Mouse (Mus musculus) left cerebral cortex, adult 2 months (tissue): ENCODE measurements around the gene Hist1h2ak. TPM values are rescaled to one million over a fixed set of nuclear protein-coding genes. Genes with fewer than 3 reads are reported as not detected.
A peak's percentile ranks its signal among the peaks of the same experiment; 100 is the strongest.
"Not testable (repeated sequence)": the region's sequence is repeated elsewhere in the genome, so short reads cannot be mapped to it uniquely, and the experiment has no call there.

ENCODE experiments used
- DNase-seq, 2 experiments: peaks; one replicate each; pipeline ENCODE4 v3.0.0; 2021 to 2022; ENCODE audit warnings: low spot score in 2 of 2, mixed read lengths in 1 of 2; ENCODE audit errors: extremely low spot score in 1 of 2
- H3K27ac ChIP-seq: fragments of 200-600 bp; 2 replicates; pipeline ENCODE4 v1.8.1; 2022
- H3K4me3 ChIP-seq: fragments of 200-600 bp; 2 replicates; pipeline ENCODE4 v1.8.1; 2022
- CTCF ChIP-seq: fragments of 200-600 bp; IDR thresholded peaks from 2 replicates; pipeline ENCODE4 v1.8.1; 2022; ENCODE audit warnings: antibody characterized with exemption, mild to moderate bottlenecking, moderate library complexity
- intact Hi-C: fragments of 180-260 bp; cut with DNase I; formaldehyde crosslinking; loops from one replicate; pipeline ENCODE4 v1.15.1; 2025
- total RNA-seq, 2 experiments: library from RNA; stranded (reverse); gene quantifications; 2 replicates each; pipeline ENCODE4 v1.2.3; 2021

The Hist1h2ak gene
- total RNA-seq, 2 experiments from 2014 or later: 13.2 to 13.5 TPM

GRCm38 (mm10) chr13:21783734-21784161 lies 30.1 kb upstream of the Hist1h2ak start:
- intact Hi-C loops: loop anchor here (10.0 kb wide), 3 partner anchors 1801 to 1911 kb away; partner anchors contain the start of genes Hist1h1e, Hist1h1t, Hist1h2be and Hist1h4c
- TF ChIP-seq CTCF: no peak
- Histone ChIP-seq H3K27ac (no peak overlapping the region), H3K4me3 (peak overlapping the region; percentile 48)
- peak in 1 of 2 experiments; percentile 13 for DNase-seq

GRCm38 (mm10) chr13:21783255-21783617 lies 29.6 kb upstream of the Hist1h2ak start, which contains the start of gene Hist1h3i:
Gene Hist1h3i (minus strand): TSS chr13:21783370.
- intact Hi-C loops: loop anchor here (10.0 kb wide), 3 partner anchors 1802 to 1912 kb away; partner anchors contain the start of genes Hist1h1e, Hist1h1t, Hist1h2be and Hist1h4c

GRCm38 (mm10) chr13:21782361-21783254 lies 29.0 kb upstream of the Hist1h2ak start:
- peak; percentile 14 to 21 for DNase-seq
- Histone ChIP-seq H3K27ac (peak overlapping the region; percentile 82), H3K4me3 (peak overlapping the region; percentile 48)
- intact Hi-C loops: loop anchor here (10.0 kb wide), 3 partner anchors 1802 to 1912 kb away; partner anchors contain the start of genes Hist1h1e, Hist1h1t, Hist1h2be and Hist1h4c

More at GRCm38 (mm10) chr13:21783255-21783617, 29.6 kb upstream of the Hist1h2ak start, which contains the start of gene Hist1h3i:
- H3K4me3 ChIP-seq: peak within 1 kb of the TSS; percentile 48
- no peak for TF ChIP-seq CTCF
- peak; percentile 50 to 71 for DNase-seq
- peak within 1 kb of the TSS; percentile 82 for H3K27ac ChIP-seq

DNA sequence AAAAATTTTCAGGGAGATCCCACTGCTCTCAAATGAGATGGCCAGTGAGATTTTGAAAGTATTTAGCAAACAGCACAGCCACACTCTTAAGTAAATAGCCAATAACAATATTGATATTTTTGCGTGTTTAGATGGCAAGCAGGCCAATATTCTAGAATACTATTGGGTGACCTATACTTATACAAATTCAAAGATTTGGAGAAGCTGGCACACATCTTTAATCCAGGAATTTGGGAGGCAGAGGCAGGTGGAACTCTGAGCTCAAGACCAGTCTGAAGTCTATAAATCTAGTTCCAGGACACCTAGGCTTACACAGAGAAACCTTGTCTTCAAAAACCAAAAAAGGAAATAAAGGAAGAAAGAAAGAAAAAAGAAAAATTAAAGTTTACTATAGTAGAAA lies 28.0 kb upstream of the Hist1h2ak start:
- intact Hi-C loops: loop anchor here (2.0 to 10.0 kb wide), 4 partner anchors 29 to 1913 kb away; partner anchors contain the start of genes Hist1h1e, Hist1h1t, Hist1h2ak and Hist1h2be
- no peak overlapping the region for H3K4me3 ChIP-seq
- TF ChIP-seq CTCF: no peak

DNA sequence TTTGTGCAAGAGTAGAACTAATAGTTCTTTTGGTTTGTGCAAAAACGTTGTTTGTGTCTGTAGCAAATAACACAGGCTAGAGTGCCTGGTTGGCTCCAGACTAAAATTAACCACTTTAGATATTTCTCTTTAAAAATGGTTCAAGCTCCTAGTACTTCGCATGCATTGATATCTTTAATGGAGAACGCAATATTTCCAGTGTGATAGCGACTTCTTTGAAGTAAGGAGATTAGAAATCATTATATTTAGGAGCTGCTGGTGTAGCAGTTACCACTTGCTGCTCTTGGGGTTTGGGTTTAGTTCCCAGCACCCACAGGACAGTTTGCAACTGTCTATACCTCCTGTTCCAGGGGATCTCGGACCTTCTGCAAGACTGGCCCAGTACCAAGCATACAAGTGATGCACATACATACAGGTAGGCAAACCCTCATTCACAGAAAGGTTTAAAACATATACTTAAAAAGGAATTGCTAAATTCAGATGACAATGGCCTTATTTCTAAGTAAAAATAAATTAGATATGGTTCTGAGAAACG lies 27.5 kb upstream of the Hist1h2ak start:
- intact Hi-C loops: loop anchor here (2.0 to 10.0 kb wide), 4 partner anchors 28 to 1914 kb away; partner anchors contain the start of genes Hist1h1e, Hist1h1t, Hist1h2ak and Hist1h2be
- Histone ChIP-seq H3K4me3 (no peak overlapping the region; the same call in 1 of the 2 replicates), H3K27ac (no peak overlapping the region)
- DNase-seq: no peak
- no peak for TF ChIP-seq CTCF

More for the DNA sequence above, 28.0 kb upstream of the Hist1h2ak start:
- H3K27ac ChIP-seq: no peak overlapping the region
- DNase-seq: no peak

DNA sequence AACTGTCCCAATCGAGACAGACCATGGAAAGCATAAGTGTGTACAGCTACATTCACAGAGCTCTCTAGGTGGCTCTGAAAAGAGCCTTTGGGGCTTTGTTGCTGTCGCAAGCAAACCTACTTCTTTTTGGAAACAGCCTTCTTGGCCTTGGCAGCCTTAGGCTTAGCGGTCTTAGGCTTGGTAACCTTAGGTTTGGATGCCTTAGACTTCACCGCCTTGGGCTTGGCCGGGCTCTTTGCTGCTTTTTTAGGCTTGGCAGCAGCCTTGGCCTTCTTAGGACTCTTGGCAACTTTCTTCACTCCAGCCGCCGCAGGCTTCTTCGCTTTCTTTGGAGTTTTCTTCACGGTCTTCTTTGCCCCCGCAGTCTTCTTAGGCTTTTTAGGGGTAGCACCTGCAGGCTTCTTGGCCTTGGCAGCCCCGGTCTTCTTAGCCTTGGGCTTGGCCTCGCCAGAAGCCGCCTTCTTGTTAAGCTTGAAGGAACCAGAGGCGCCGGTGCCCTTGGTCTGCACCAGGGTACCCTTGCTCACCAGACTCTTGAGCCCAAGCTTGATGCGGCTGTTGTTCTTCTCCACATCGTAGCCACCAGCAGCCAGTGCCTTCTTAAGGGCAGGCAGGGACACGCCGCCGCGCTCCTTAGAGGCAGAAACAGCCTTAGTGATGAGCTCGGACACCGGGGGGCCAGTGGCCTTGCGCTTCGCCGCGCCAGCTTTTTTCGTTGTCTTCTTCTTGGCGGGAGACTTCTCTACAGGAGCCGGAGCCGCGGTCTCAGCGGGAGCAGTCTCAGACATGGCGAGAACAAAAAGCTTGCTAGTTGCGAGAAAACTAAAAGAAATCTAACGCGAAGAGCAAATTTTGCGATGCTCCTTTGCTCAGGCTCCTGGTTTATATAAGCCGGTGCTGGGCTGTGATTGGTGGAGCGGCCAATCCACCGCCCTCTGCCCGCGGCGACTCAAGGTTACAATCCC lies 26.4 kb upstream of the Hist1h2ak start, which contains the start of gene Hist1h1b:
Gene Hist1h1b (minus strand): TSS at position 859 of the 965 bp plus-strand sequence.
- Histone ChIP-seq H3K27ac (peak within 1 kb of the TSS; percentile 89), H3K4me3 (peak within 1 kb of the TSS; percentile 57)
- no peak for TF ChIP-seq CTCF
- peak; percentile 53 to 69 for DNase-seq
- intact Hi-C loops: loop anchor here (2.0 to 10.0 kb wide), 5 partner anchors 27 to 1915 kb away; partner anchors contain the start of genes Hist1h1e, Hist1h1t, Hist1h2ak and Hist1h2be

DNA sequence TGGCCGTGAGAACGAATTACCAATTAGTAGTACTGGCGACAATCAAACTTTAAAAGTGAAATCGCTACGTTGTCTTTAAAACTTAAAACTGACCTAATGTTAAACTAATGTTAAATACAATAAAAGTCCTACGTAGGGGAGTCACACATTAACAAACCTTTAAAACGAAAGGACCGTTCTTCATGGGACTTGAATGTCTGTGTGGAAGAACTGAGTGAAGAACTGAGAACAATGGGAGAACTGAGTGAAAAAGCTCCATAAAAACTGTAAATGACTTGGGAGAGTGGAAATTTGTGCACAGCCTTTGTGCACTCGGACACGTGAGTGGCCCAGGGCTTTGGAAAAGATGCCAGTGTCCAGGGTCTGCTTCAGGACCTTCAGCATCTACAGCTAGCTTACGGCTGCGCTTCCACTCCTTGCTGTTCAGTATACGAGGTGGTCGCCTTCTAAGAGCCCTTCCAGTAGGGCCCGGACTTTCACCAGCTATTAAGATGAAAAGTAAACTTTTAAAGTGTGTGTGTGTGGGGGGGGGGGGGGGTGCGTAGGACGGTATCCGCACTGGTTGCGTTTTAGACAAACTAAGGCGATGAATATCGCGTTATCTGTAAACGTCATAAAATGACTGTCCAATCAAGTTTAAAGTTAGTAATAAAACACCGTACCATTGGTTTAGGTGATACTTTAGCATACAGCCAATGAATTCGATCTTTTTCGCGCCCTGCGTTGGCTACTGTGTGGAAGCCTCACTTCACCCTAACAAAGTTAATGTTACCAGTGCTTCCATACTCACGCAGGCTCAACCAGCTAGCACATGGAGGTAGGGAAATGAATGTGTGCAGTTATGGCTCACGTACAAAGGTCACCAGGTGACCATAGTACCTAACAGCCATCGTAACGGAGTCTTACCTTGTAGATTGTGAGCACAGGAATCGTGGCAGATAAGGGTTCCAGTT lies 25.5 kb upstream of the Hist1h2ak start:
- Histone ChIP-seq H3K4me3 (peak overlapping the region; percentile 57), H3K27ac (peak overlapping the region; percentile 71; the same call in 1 of the 2 replicates)
- TF ChIP-seq CTCF: no peak
- intact Hi-C loops: loop anchor here (2.0 kb wide), 1 partner anchor 56 kb away; the partner anchor contains the start of gene Hist1h2bm
- peak; percentile 45 to 58 for DNase-seq

DNA sequence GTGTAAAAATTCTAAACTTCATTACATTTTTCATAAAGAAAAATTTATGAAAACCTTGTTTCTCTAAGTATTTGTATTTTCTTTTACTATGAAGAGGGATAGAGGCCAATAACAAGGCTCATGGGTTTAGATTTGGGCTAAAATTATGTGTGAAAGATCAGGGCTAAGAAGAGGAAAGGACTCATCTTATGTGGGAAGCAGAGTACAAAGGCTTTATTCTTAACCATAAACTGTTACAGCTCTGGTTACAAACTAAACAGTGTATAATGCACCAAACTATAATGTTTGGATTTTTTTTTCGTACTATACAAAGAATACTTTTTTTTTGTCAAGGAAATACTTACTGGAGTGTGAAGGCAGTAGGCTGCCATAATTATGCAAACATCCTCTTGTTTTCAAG lies 2.1 kb upstream of the Hist1h2ak start:
- no peak overlapping the region for H3K4me3 ChIP-seq
- no peak for TF ChIP-seq CTCF
- no peak for DNase-seq
- intact Hi-C loops: loop anchor here (10.0 kb wide), 2 partner anchors 289 to 1939 kb away; partner anchors contain the start of genes Hist1h1t, Hist1h2ag, Hist1h2bj and Hist1h4c
- H3K27ac ChIP-seq: no peak overlapping the region

DNA sequence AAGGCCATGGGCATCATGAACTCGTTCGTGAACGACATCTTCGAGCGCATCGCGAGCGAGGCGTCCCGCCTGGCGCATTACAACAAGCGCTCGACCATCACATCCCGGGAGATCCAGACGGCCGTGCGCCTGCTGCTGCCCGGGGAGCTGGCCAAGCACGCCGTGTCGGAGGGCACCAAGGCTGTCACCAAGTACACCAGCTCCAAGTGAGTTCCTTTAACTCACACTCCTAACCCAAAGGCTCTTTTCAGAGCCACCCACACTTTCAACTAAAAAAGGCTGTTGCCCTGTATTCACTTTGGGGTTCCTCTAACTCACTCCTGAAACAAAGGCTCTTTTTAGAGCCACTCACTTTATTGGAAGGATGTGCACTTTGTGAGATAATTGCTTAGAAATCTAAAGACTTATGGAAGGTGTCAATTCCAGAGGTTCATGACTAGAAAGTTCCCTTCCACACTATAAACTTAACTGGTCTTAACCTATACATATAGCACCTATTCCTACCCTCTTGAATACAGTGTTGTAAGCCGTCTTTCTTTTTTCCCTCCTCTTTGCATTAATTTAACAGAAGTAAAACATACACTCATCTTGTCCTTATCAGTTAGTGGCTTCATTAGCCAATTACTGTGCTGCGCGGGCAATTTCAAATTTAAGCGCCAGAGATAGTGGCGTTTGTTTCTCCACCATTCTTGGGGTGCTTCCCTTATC lies 821 bp upstream of the Hist1h2ak start:
- not testable (repeated sequence) for DNase-seq, H3K27ac ChIP-seq
- intact Hi-C loops: loop anchor here (5.0 to 10.0 kb wide), 3 partner anchors 290 to 1998 kb away; partner anchors contain the start of genes Hist1h1t, Hist1h2ab, Hist1h2ag and Hist1h2bj
- H3K4me3 ChIP-seq: peak overlapping the region; percentile 50
